Mouse (Mus musculus) WW6 (cell line): Measurements from ENCODE around the gene Tm4sf19.

Experiments
- DNase-seq: peaks from one replicate; pipeline ENCODE4 v3.0.0-alpha.2; 2013; ENCODE audit warnings: low read depth, low spot score

Tm4sf19 gene

GRCm38 (mm10) chr16:32400267-32400666 lies at the start of gene Tm4sf19:
Gene Tm4sf19 (plus strand): TSS chr16:32400506.
- no peak for DNase-seq

GRCm38 (mm10) chr16:32350776-32351175 lies 49.5 kb upstream of the Tm4sf19 start:
- DNase-seq = no peak

- no peak for DNase-seq
Observed at GRCm38 (mm10) chr16:32363530-32363929, 36.8 kb upstream of the Tm4sf19 start.

- DNase-seq = no peak
Observed at GRCm38 (mm10) chr16:32371351-32371750, 29.0 kb upstream of the Tm4sf19 start.

GRCm38 (mm10) chr16:32379575-32379974 lies 20.7 kb upstream of the Tm4sf19 start:
- DNase-seq = no peak

- DNase-seq = no peak
Observed at GRCm38 (mm10) chr16:32382901-32383300, 17.4 kb upstream of the Tm4sf19 start.

GRCm38 (mm10) chr16:32384885-32385284 lies 15.4 kb upstream of the Tm4sf19 start:
- DNase-seq = no peak

- DNase-seq = no peak
Observed at GRCm38 (mm10) chr16:32386826-32387225, 13.5 kb upstream of the Tm4sf19 start.

- no peak for DNase-seq
Observed at GRCm38 (mm10) chr16:32389049-32389448, 11.3 kb upstream of the Tm4sf19 start.

GRCm38 (mm10) chr16:32389841-32390240 lies 10.5 kb upstream of the Tm4sf19 start:
- no peak for DNase-seq

GRCm38 (mm10) chr16:32390882-32391281 lies 9.4 kb upstream of the Tm4sf19 start:
- no peak for DNase-seq

- no peak for DNase-seq
Observed at GRCm38 (mm10) chr16:32395679-32396540, 4.4 kb upstream of the Tm4sf19 start.

GRCm38 (mm10) chr16:32396541-32396835 lies 3.8 kb upstream of the Tm4sf19 start:
- DNase-seq = no peak

- no peak for DNase-seq
Observed at GRCm38 (mm10) chr16:32398206-32398605, 2.1 kb upstream of the Tm4sf19 start.

- no peak for DNase-seq
Observed at GRCm38 (mm10) chr16:32401335-32401965, 1.1 kb downstream of the Tm4sf19 start.

- no peak for DNase-seq
Observed at GRCm38 (mm10) chr16:32402818-32403217, 2.5 kb downstream of the Tm4sf19 start.

- DNase-seq = no peak
Observed at GRCm38 (mm10) chr16:32405716-32406115, 5.4 kb downstream of the Tm4sf19 start.

GRCm38 (mm10) chr16:32406671-32407070 lies 6.4 kb downstream of the Tm4sf19 start:
- DNase-seq = no peak

- DNase-seq = no peak
Observed at GRCm38 (mm10) chr16:32407730-32408129, 7.4 kb downstream of the Tm4sf19 start.

GRCm38 (mm10) chr16:32417457-32417856 lies 17.2 kb downstream of the Tm4sf19 start:
- DNase-seq = no peak

- peak; percentile 86 for DNase-seq
Observed at GRCm38 (mm10) chr16:32419517-32420483, 19.5 kb downstream of the Tm4sf19 start, which contains the start of gene Tctex1d2. Gene Tctex1d2 (plus strand): TSS chr16:32419702.

- no peak for DNase-seq
Observed at GRCm38 (mm10) chr16:32427506-32427905, 27.2 kb downstream of the Tm4sf19 start.
